Mouse (Mus musculus) myocyte (in vitro differentiated cells): Measurements from ENCODE around the gene Ivns1abp.

Source experiments
- CEBPB ChIP-seq: IDR thresholded peaks from 2 replicates; pipeline ENCODE4 v1.6.1; 2011; ENCODE audit warnings: mild to moderate bottlenecking, moderate library complexity; ENCODE audit not compliant: poor library complexity, insufficient read depth, severe bottlenecking
- POLR2A ChIP-seq: IDR thresholded peaks from one replicate; pipeline ENCODE4 v1.6.1; 2011; ENCODE audit warnings: low read depth, mild to moderate bottlenecking, control low read depth, moderate library complexity; ENCODE audit not compliant: insufficient read length

GRCm38 (mm10) chr1:151368444-151368843 lies 24.2 kb downstream of the Ivns1abp start:
- TF ChIP-seq POLR2A (no peak), CEBPB (no peak)
